Mouse (Mus musculus): Measurements from ENCODE around the gene Mup4.

DNA sequence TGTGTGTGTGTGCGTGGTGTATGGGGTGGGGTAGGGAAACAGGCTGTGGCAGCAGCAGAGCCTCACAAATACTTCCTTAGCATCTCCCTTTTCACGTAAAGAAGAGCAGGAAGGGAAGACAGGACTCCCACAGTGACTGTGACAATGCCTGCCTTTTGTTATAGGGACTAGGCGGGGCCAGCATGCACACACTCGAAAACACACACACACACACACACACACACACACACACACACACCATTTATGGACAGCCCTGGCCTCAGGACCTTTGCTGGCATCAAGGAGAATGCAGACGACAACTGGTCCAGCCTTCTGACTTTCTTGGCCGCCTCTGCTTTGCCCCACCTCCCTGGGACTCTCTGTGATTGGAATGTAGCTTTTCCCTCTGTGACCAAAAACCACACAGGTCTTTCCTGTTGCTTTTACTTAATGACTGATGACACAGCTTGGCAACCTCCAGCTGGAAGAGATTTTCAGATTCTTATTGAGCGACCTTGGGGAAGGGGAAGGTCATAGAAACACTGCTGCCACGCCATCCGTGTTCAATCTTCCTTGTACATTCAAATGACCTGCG is 52.8 kb downstream of the Mup4 start:
- TF ChIP-seq ZNF384 (IDR thresholded peaks at IDR 0.05; ENCODE audit: low read depth, low read length): no peak
- no peak for TF ChIP-seq MAFK (IDR thresholded peaks at IDR 0.05; ENCODE audit: insufficient read depth, low read depth, low read length)
- no peak for TF ChIP-seq CHD2 (IDR thresholded peaks at IDR 0.05; ENCODE audit: low read depth, low read length)
